Mouse (Mus musculus): Measurements from ENCODE around the gene Mmp14.

Mmp14 gene

GRCm38 (mm10) chr14:54474744-54475143 is 43.3 kb downstream of the Mmp14 start:
- no peak for DNase-seq (ENCODE audit: low read depth, low spot score)

GRCm38 (mm10) chr14:54475941-54476844 is 44.8 kb downstream of the Mmp14 start, which contains the start of gene Rem2:
Gene Rem2, plus strand, starts transcription at chr14:54476100.
- peak; percentile 96 for DNase-seq (ENCODE audit: low read depth, low spot score)

- no peak for DNase-seq (ENCODE audit: low read depth, low spot score)
Measured at GRCm38 (mm10) chr14:54477172-54477909, 45.9 kb downstream of the Mmp14 start.

- DNase-seq (ENCODE audit: low read depth, low spot score): no peak
Measured at GRCm38 (mm10) chr14:54479451-54479920, 48.1 kb downstream of the Mmp14 start.

- DNase-seq (ENCODE audit: low read depth, low spot score): peak; percentile 49
Measured at GRCm38 (mm10) chr14:54480673-54481072, 49.3 kb downstream of the Mmp14 start.

GRCm38 (mm10) chr14:54481402-54481801 is 50.0 kb downstream of the Mmp14 start:
- DNase-seq (ENCODE audit: low read depth, low spot score): no peak

GRCm38 (mm10) chr14:54482498-54482897 is 51.1 kb downstream of the Mmp14 start:
- peak; percentile 31 for DNase-seq (ENCODE audit: low read depth, low spot score)

GRCm38 (mm10) chr14:54485899-54486298 is 54.5 kb downstream of the Mmp14 start:
- DNase-seq (ENCODE audit: low read depth, low spot score): no peak

- DNase-seq (ENCODE audit: low read depth, low spot score): peak; percentile 66
Measured at GRCm38 (mm10) chr14:54487732-54488131, 56.3 kb downstream of the Mmp14 start.

- DNase-seq (ENCODE audit: low read depth, low spot score): no peak
Measured at GRCm38 (mm10) chr14:54488350-54488749, 56.9 kb downstream of the Mmp14 start.

- DNase-seq (ENCODE audit: low read depth, low spot score): peak; percentile 85
Measured at GRCm38 (mm10) chr14:54492345-54493131, 61.1 kb downstream of the Mmp14 start.

GRCm38 (mm10) chr14:54493236-54493635 is 61.8 kb downstream of the Mmp14 start:
- no peak for DNase-seq (ENCODE audit: low read depth, low spot score)

- peak; percentile 83 for DNase-seq (ENCODE audit: low read depth, low spot score)
Measured at GRCm38 (mm10) chr14:54494234-54494633, 62.8 kb downstream of the Mmp14 start.

All from brain, adult 2 months (tissue).